Mouse (Mus musculus) liver, postnatal 0 days (tissue): ENCODE results near the gene Atg16l1.

Experiments
- CTCF ChIP-seq: sonication (generic); IDR thresholded peaks from 2 replicates; pipeline ENCODE4 v1.5.1; 2016; ENCODE audit warnings: antibody characterized with exemption, low read depth
- EP300 ChIP-seq: IDR thresholded peaks from 2 replicates; pipeline ENCODE4 v1.6.1; 2016; ENCODE audit warnings: antibody characterized with exemption, low read depth, mild to moderate bottlenecking

DNA sequence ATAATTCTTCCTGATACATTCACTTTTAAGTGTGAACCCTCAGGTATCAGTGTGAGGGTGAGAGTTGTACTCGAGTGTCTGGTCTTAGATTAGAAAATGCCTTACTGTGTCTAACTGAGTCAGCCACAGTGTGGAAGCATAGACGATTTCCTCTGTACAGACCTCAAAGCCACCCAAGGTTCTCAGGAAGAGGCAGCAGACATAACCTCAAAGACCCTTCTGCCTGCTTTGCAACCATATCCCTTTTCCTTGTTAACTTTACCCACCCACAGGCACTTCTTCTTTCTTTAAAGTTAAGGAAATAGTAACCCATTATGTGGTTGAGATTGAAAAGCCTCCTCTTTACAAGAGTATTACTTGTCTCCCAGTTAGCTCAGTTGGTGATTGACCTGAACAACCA lies 10.1 kb downstream of the Atg16l1 start:
- no peak for TF ChIP-seq CTCF
- TF ChIP-seq EP300: no peak
